Mouse (Mus musculus): Measurements from ENCODE around the gene Chpf2.

DNA sequence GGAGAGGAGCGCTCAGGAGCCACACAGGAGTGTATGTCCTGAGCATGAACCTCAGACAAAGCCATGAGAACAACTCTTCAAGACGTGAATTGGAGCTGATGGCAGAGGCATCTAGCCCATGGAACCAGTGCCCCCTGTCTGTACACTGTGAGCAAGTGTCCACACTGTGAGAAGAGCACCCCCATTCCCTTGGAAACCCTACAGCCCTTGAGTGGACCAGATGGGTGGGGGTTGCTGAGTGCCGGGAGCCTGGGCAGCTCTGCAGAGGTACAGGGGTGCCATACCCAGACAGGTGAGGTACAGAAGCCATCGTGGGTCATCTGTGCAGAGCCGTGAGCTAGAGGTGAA is 25.7 kb downstream of the Chpf2 start:
- TF ChIP-seq ZKSCAN1 (IDR thresholded peaks at IDR 0.05; ENCODE audit: low read depth, low read length): no peak
- TF ChIP-seq CHD2 (IDR thresholded peaks at IDR 0.05; ENCODE audit: low read length): no peak
- TF ChIP-seq CTCF (IDR thresholded peaks at IDR 0.05 in 2 of 3, conservative IDR thresholded peaks at IDR 0.05 in 1 of 3; ENCODE audit: control insufficient read depth in 1 of 3, insufficient read depth in 1 of 3, low read depth in 2 of 3, low read length in 3 of 3, poor library complexity in 1 of 3, severe bottlenecking in 1 of 3): no peak
- TF ChIP-seq MAZ (IDR thresholded peaks at IDR 0.05; ENCODE audit: low read depth, low read length): no peak
- TF ChIP-seq ZMIZ1 (IDR thresholded peaks at IDR 0.05; ENCODE audit: low read depth, low read length): no peak
- TF ChIP-seq POLR2A (IDR thresholded peaks at IDR 0.05; ENCODE audit: control insufficient read depth in 1 of 2, insufficient read depth in 1 of 2, low read depth in 1 of 2, low read length in 2 of 2, poor library complexity in 1 of 2): no peak
- no peak for TF ChIP-seq KAT2A (conservative IDR thresholded peaks at IDR 0.05; ENCODE audit: low read depth, low read length)
- no peak for TF ChIP-seq JUND (IDR thresholded peaks at IDR 0.05; ENCODE audit: low read depth, low read length)
- no peak for TF ChIP-seq ELF1 (IDR thresholded peaks at IDR 0.05; ENCODE audit: low read depth, low read length)

Data from MEL (cell line).